Mouse (Mus musculus) liver, embryonic 14.5 days (tissue): ENCODE measurements at regions not wholly inside any gene's neighbourhood (a gene's known extent, or its start where the extent isn't known, plus 50 kb on each side); places are given as distances from the start of the nearest gene placed in this dataset.

Source experiments
- CTCF ChIP-seq: IDR thresholded peaks from 2 replicates; pipeline ENCODE4 v1.5.1; 2016; ENCODE audit warnings: antibody characterized with exemption, low read depth, control low read depth
- EP300 ChIP-seq: IDR thresholded peaks from 2 replicates; pipeline ENCODE4 v1.6.1; 2016; ENCODE audit warnings: antibody characterized with exemption, low read depth

GRCm38 (mm10) chr2:173347341-173347740 lies 71.0 kb upstream of the Pmepa1 start:
- TF ChIP-seq CTCF (no peak), EP300 (no peak)
